Mouse (Mus musculus): ENCODE data around the gene Tmem212. TPM values are rescaled to one million over a fixed set of nuclear protein-coding genes. Genes with fewer than 3 reads are reported as not detected.

The Tmem212 gene
- total RNA-seq, 2 experiments from 2014 or later = 0.68 TPM; not detected in 1

DNA sequence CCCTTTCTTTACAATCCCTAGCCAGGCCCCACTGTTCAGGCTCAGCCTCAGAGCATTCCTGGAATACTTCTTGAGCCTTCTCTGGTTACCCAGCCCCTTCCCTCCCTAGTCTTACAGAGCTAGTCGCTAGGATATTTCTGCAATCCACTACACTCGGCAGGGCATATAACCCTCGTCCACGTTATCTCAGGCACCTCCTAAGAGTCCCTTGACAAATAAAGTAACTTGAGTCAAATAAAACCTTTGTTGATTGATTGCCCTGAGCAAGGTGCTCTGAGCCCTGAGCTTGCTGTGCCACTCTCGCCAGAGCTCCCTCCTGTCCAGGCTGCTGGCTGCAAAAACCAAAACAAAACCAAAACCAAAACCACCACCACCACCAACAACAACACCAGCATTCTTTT is 37.0 kb downstream of the Tmem212 start:
- intact Hi-C loops (cut with DNase I) = no loop called here
- DNase-seq (ENCODE audit: low spot score in 2 of 2) = no peak

- DNase-seq (ENCODE audit: low spot score in 2 of 2) = no peak
- intact Hi-C loops (cut with DNase I) = no loop called here
Observed at GRCm38 (mm10) chr3:27858441-27859115, 37.6 kb downstream of the Tmem212 start.

GRCm38 (mm10) chr3:27856288-27856687 is 39.9 kb downstream of the Tmem212 start:
- intact Hi-C loops (cut with DNase I) = no loop called here
- DNase-seq (ENCODE audit: low spot score in 2 of 2) = no peak

DNA sequence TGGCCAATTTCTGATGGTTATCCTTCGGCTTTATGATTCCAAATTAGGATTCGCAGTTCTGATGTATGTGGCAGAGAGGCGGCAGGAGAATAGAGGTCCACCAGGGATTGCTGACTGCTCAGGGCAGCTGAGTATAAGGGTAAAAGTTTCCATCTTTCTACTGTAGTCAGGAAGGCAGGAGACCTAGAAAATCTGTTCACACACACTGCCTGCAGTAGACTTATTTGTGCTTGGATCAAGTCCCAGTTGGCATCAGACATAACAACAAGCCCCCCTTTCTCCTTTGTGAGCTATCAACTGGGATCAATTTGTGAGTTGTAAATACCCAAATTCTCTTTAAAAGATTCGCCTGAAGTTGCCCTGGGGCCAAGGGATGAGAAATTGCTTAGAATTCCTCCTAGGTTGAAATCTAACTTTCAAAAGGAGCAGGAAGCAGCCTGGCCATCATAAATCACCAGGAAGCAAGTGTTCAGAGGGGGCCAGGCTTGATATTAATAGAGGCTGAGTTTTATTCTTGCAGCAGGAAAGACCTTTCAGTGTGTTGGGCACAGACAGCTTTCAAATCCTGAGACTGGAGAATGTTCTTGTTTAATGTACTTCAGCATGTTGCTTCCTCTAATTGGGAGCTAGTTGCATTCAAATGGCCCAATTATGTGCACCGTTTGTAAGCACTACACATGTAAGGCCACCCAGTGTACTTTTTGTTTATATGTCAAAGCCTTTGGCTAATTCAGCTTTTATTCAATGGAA is 41.6 kb downstream of the Tmem212 start:
- DNase-seq (ENCODE audit: low spot score in 2 of 2) = no peak
- intact Hi-C loops (cut with DNase I) = no loop called here

- intact Hi-C loops (cut with DNase I) = no loop called here
- DNase-seq (ENCODE audit: low spot score in 2 of 2) = no peak
Observed at GRCm38 (mm10) chr3:27843266-27843665, 52.9 kb downstream of the Tmem212 start.

DNA sequence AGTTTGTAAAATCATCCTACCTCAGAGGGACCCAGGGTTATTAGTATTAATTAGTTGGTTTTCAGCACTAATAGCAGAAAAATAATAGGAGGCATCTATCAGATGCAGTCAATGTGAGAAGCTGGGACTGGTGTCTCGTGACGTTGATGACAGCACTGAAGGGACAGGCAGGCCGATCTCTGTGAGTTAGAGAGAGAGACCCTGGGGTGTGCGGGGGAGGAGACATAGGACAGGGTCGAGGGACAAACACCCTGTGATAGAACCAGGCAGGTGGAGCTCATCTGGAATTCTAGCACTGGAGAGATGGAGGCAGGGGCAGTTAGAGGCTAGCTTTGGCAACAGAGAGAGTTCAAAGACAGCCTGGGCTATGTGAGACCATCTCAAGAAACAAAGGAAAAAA is 53.3 kb downstream of the Tmem212 start:
- intact Hi-C loops (cut with DNase I) = no loop called here
- DNase-seq (ENCODE audit: low spot score in 2 of 2) = no peak

- no peak for DNase-seq (ENCODE audit: low spot score in 2 of 2)
- intact Hi-C loops (cut with DNase I) = no loop called here
Observed at GRCm38 (mm10) chr3:27840311-27840710, 55.9 kb downstream of the Tmem212 start.

GRCm38 (mm10) chr3:27839795-27840194 is 56.4 kb downstream of the Tmem212 start:
- intact Hi-C loops (cut with DNase I) = no loop called here
- no peak for DNase-seq (ENCODE audit: low spot score in 2 of 2)

GRCm38 (mm10) chr3:27839231-27839630 is 56.9 kb downstream of the Tmem212 start:
- intact Hi-C loops (cut with DNase I) = no loop called here

GRCm38 (mm10) chr3:27836297-27836696 is 59.9 kb downstream of the Tmem212 start:
- DNase-seq (ENCODE audit: low spot score in 2 of 2) = no peak
- intact Hi-C loops (cut with DNase I) = no loop called here

More at GRCm38 (mm10) chr3:27839231-27839630, 56.9 kb downstream of the Tmem212 start:
- DNase-seq (ENCODE audit: low spot score in 2 of 2) = no peak

GRCm38 (mm10) chr3:27835786-27836185 is 60.4 kb downstream of the Tmem212 start:
- intact Hi-C loops (cut with DNase I) = no loop called here
- DNase-seq (ENCODE audit: low spot score in 2 of 2) = no peak

DNA sequence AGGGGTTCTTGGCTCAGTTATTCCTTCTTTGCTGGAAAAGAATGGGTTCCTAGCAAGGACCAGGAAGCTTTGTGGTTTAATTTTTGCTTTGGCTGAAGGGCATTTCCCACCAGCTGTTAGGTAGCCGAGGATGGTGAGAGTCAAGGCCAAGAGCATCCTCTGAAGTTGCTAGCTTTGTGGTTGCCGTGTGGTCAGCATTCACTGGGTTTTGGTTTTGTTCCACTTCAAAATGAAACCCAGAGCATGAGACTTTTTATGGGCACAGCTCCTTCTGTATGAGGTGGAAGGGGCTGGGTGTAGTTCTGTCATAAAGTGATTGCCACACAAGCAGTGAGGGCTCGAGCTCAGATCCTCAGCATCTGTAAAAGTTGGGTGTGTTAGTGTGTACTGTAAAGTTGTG is 67.4 kb downstream of the Tmem212 start:
- intact Hi-C loops (cut with DNase I) = no loop called here
- no peak for DNase-seq (ENCODE audit: low spot score in 2 of 2)

- DNase-seq (ENCODE audit: low spot score in 2 of 2) = no peak
- intact Hi-C loops (cut with DNase I) = no loop called here
Observed at GRCm38 (mm10) chr3:27827236-27827635, 68.9 kb downstream of the Tmem212 start.

DNA sequence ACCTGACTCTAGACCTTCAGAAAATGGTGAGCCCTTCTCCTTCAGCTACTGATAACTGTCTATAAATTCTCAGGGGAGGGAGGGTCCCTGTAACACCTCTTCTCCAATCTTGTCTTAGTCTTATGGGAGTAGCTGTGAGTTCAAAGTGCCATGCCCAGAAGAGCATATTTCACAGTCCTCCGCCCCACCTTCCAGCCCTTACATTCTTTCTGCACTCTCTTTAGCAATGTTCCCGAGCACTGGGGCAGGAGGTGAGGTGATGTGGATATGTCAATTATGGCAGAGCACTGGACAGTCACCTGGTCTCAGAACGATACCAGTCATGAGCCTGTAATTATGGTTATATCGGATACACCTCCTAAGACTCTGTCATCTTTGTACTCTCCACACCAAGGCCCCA is 70.2 kb downstream of the Tmem212 start:
- intact Hi-C loops (cut with DNase I) = no loop called here
- DNase-seq (ENCODE audit: low spot score in 2 of 2) = no peak

Other genes starting within 250 kb of the Tmem212 start
- 10 to 100 TPM; 23.2 to 25.2 TPM for gene Fndc3b, start 185.1 kb downstream of the Tmem212 start, total RNA-seq (2021)
- gene Pld1, start 42.3 kb upstream of the Tmem212 start, total RNA-seq (2021) = 10 to 100 TPM in 1 of 2 experiments, 1 to 10 TPM in 1; 8.5 to 10.2 TPM

Measured in left cerebral cortex, postnatal 14 days (tissue).